Mouse (Mus musculus) bone marrow macrophage, adult 2 months (primary cell): Measurements from ENCODE around the gene Disp3. TPM values are rescaled to one million over a fixed set of nuclear protein-coding genes. Genes with fewer than 3 reads are reported as not detected.

Source experiments
- H3K27ac ChIP-seq: 2 replicates; pipeline ENCODE4 v1.5.1; 2012; ENCODE audit warnings: low read depth, low read length; ENCODE audit not compliant: insufficient read depth
- H3K4me1 ChIP-seq: 2 replicates; pipeline ENCODE4 v1.6.1; 2012; ENCODE audit warnings: low read length; ENCODE audit not compliant: control insufficient read depth, insufficient read depth
- H3K4me3 ChIP-seq: 2 replicates; pipeline ENCODE4 v1.5.1; 2012; ENCODE audit warnings: mild to moderate bottlenecking, low read length, moderate library complexity; ENCODE audit not compliant: insufficient read depth
- CTCF ChIP-seq: IDR thresholded peaks from 2 replicates; pipeline ENCODE4 v1.5.1; 2012; ENCODE audit warnings: low read depth, mild to moderate bottlenecking, low read length, moderate library complexity
- POLR2A ChIP-seq: IDR thresholded peaks from 2 replicates; pipeline ENCODE4 v1.6.1; 2012; ENCODE audit warnings: mild to moderate bottlenecking, low read depth, low read length, borderline replicate concordance
- polyA plus RNA-seq: library from polyadenylated mRNA; stranded (reverse); fragments of >200 nt; gene quantifications from 2 replicates; pipeline ENCODE4 v1.2.4, GENCODE M21; 2012; ENCODE audit not compliant: missing spikeins, insufficient read depth, insufficient read length

Disp3 gene
- polyA plus RNA-seq, 1 experiment, result not detected

- no peak overlapping the region for H3K4me3 ChIP-seq
- no peaks in the 10 kb centered on the region for H3K4me1 ChIP-seq
- H3K27ac ChIP-seq, result no peak overlapping the region
- no peak for TF ChIP-seq POLR2A
- no peak for TF ChIP-seq CTCF
Measured at GRCm38 (mm10) chr4:148293319-148293718, 5.6 kb upstream of the Disp3 start.

- no peak for TF ChIP-seq CTCF
- TF ChIP-seq POLR2A, result no peak
- H3K4me1 ChIP-seq, result no peaks in the 10 kb centered on the region
Measured at GRCm38 (mm10) chr4:148291849-148292248, 4.1 kb upstream of the Disp3 start.

GRCm38 (mm10) chr4:148291080-148291479 lies 3.3 kb upstream of the Disp3 start:
- TF ChIP-seq POLR2A (no peak), CTCF (no peak)
- Histone ChIP-seq H3K4me3 (no peak overlapping the region), H3K4me1 (no peaks in the 10 kb centered on the region), H3K27ac (no peak overlapping the region)

More at GRCm38 (mm10) chr4:148291849-148292248, 4.1 kb upstream of the Disp3 start:
- no peak overlapping the region for H3K27ac ChIP-seq
- no peak overlapping the region for H3K4me3 ChIP-seq

- TF ChIP-seq CTCF (peak; percentile 86), POLR2A (no peak)
- Histone ChIP-seq H3K4me1 (no peaks in the 10 kb centered on the region), H3K27ac (no peak overlapping the region), H3K4me3 (peak overlapping the region; percentile 24)
Measured at GRCm38 (mm10) chr4:148288055-148288549, 337 bp upstream of the Disp3 start.

GRCm38 (mm10) chr4:148287041-148287440 lies 724 bp downstream of the Disp3 start:
- H3K4me3 ChIP-seq, result no peak overlapping the region

GRCm38 (mm10) chr4:148286226-148287031 lies 1.3 kb downstream of the Disp3 start:
- Histone ChIP-seq H3K27ac (no peak overlapping the region), H3K4me3 (no peak overlapping the region), H3K4me1 (no peaks in the 10 kb centered on the region)
- no peak for TF ChIP-seq POLR2A
- TF ChIP-seq CTCF, result no peak

More at GRCm38 (mm10) chr4:148287041-148287440, 724 bp downstream of the Disp3 start:
- Histone ChIP-seq H3K27ac (no peak overlapping the region), H3K4me1 (no peaks in the 10 kb centered on the region)
- TF ChIP-seq POLR2A (no peak), CTCF (no peak)

GRCm38 (mm10) chr4:148284219-148284618 lies 3.5 kb downstream of the Disp3 start:
- TF ChIP-seq POLR2A (no peak), CTCF (no peak)
- Histone ChIP-seq H3K4me1 (no peaks in the 10 kb centered on the region), H3K27ac (no peak overlapping the region), H3K4me3 (no peak overlapping the region)

- no peak overlapping the region for H3K27ac ChIP-seq
- H3K4me1 ChIP-seq, result no peaks in the 10 kb centered on the region
- H3K4me3 ChIP-seq, result no peak overlapping the region
- TF ChIP-seq POLR2A (no peak), CTCF (no peak)
Measured at GRCm38 (mm10) chr4:148276816-148277491, 10.8 kb downstream of the Disp3 start.

- no peak overlapping the region for H3K27ac ChIP-seq
- TF ChIP-seq CTCF, result no peak
- no peak for TF ChIP-seq POLR2A
- H3K4me3 ChIP-seq, result no peak overlapping the region
- no peaks in the 10 kb centered on the region for H3K4me1 ChIP-seq
Measured at GRCm38 (mm10) chr4:148274671-148275070, 13.1 kb downstream of the Disp3 start.

- TF ChIP-seq CTCF (no peak), POLR2A (no peak)
- Histone ChIP-seq H3K4me1 (no peaks in the 10 kb centered on the region), H3K27ac (no peak overlapping the region), H3K4me3 (no peak overlapping the region)
Measured at GRCm38 (mm10) chr4:148273229-148273628, 14.5 kb downstream of the Disp3 start.
